Mouse (Mus musculus) neural tube, embryonic 15.5 days (tissue): ENCODE results near the gene Incenp. TPM values are rescaled to one million over a fixed set of nuclear protein-coding genes. Genes with fewer than 3 reads are reported as not detected.
A peak's percentile ranks its signal among the peaks of the same experiment; 100 is the strongest.

ENCODE experiments used
- ATAC-seq: fragments of 200-750 bp; cut with Nextera tagmentation; 2 replicates; pipeline ENCODE4 v1.8.0; 2017; ENCODE audit warnings: mild to moderate bottlenecking, moderate TSS enrichment, moderate library complexity; ENCODE audit not compliant: low FRiP score
- H3K27ac ChIP-seq: fragments of 300-500 bp; sonication (generic); replicated peaks from 2 replicates; pipeline ENCODE4 v1.5.1; 2015; ENCODE audit warnings: mild to moderate bottlenecking, inconsistent platforms
- H3K27me3 ChIP-seq: fragments of 300-500 bp; sonication (generic); replicated peaks from 2 replicates; pipeline ENCODE4 v1.6.1; 2015; ENCODE audit warnings: inconsistent platforms
- H3K36me3 ChIP-seq: fragments of 300-500 bp; sonication (generic); 2 replicates; pipeline ENCODE4 v1.6.1; 2015; ENCODE audit warnings: inconsistent platforms
- H3K4me1 ChIP-seq: fragments of 300-500 bp; sonication (generic); 2 replicates; pipeline ENCODE4 v1.6.1; 2015; ENCODE audit warnings: inconsistent platforms
- H3K4me2 ChIP-seq: fragments of 300-500 bp; sonication (generic); 2 replicates; pipeline ENCODE4 v1.6.1; 2015; ENCODE audit warnings: inconsistent platforms, mild to moderate bottlenecking, moderate library complexity
- H3K4me3 ChIP-seq: fragments of 300-500 bp; sonication (generic); replicated peaks from 2 replicates; pipeline ENCODE4 v1.5.1; 2015; ENCODE audit warnings: mild to moderate bottlenecking, inconsistent platforms
- H3K9ac ChIP-seq: fragments of 300-500 bp; sonication (generic); replicated peaks from 2 replicates; pipeline ENCODE4 v1.6.1; 2015; ENCODE audit warnings: mild to moderate bottlenecking, inconsistent platforms
- H3K9me3 ChIP-seq: fragments of 300-500 bp; sonication (generic); replicated peaks from 2 replicates; pipeline ENCODE4 v1.6.1; 2016; ENCODE audit warnings: inconsistent platforms
- WGBS: fragments of 180-500 bp; shearing (Covaris S2); methylation state at CpG from one replicate; pipeline ENCODE4 v1.1.7; 2015; ENCODE audit warnings: mixed read lengths; 5-methylcytosine and 5-hydroxymethylcytosine counted together
- polyA plus RNA-seq: library from polyadenylated mRNA; unstranded; fragments of >200 nt; fragmentation: Nextera tagmentation; extraction: Ambion mirVana; gene quantifications from 2 replicates; pipeline ENCODE4 v1.2.1, GENCODE M21; 2015

Incenp gene
- 21.8 and 45.8 TPM in 2 replicates for polyA plus RNA-seq

- peak within 1 kb of the TSS; percentile 60 for H3K9ac ChIP-seq
- WGBS: under 1% methylated on average over 57 of the region's 58 CpGs
- ATAC-seq: peak; percentile 99
- H3K4me3 ChIP-seq: peak within 1 kb of the TSS; percentile 72
- H3K27ac ChIP-seq: peak within 1 kb of the TSS; percentile 90
- H3K9me3 ChIP-seq: no peaks in the 10 kb centered on the region
- H3K27me3 ChIP-seq: no peaks in the 10 kb centered on the region
- peaks cover 4% of the 10 kb centered on the region; the same call in 1 of the 2 replicates for H3K36me3 ChIP-seq
- peak within 1 kb of the TSS; percentile 94 for H3K4me2 ChIP-seq
- H3K4me1 ChIP-seq: peaks cover 24% of the 10 kb centered on the region
These were observed at the start of gene Incenp for GRCm38 (mm10) chr19:9899072-9899779. Incenp (minus strand) TSS chr19:9899551.

- Histone ChIP-seq H3K27me3 (no peaks in the 10 kb centered on the region), H3K27ac (no peak overlapping the region), H3K4me3 (no peak overlapping the region), H3K9ac (no peak overlapping the region), H3K4me2 (no peak overlapping the region), H3K36me3 (no peaks in the 10 kb centered on the region), H3K9me3 (no peaks in the 10 kb centered on the region), H3K4me1 (no peaks in the 10 kb centered on the region)
- ATAC-seq: no peak
- 75% methylated on average over 3 of the region's 3 CpGs for WGBS
These were observed 47.6 kb upstream of the Incenp start for GRCm38 (mm10) chr19:9946986-9947385.

GRCm38 (mm10) chr19:9945800-9946564, 46.6 kb upstream of the Incenp start:
- Histone ChIP-seq H3K4me1 (no peaks in the 10 kb centered on the region), H3K9me3 (no peaks in the 10 kb centered on the region), H3K4me2 (no peak overlapping the region), H3K27ac (no peak overlapping the region), H3K36me3 (no peaks in the 10 kb centered on the region), H3K4me3 (no peak overlapping the region), H3K9ac (no peak overlapping the region), H3K27me3 (no peaks in the 10 kb centered on the region)
- ATAC-seq: no peak
- 90% methylated on average over 8 of the region's 8 CpGs for WGBS

GRCm38 (mm10) chr19:9942539-9943533, 43.5 kb upstream of the Incenp start:
- no peaks in the 10 kb centered on the region for H3K27me3 ChIP-seq
- H3K4me2 ChIP-seq: no peak overlapping the region
- no peak overlapping the region for H3K4me3 ChIP-seq
- H3K9ac ChIP-seq: no peak overlapping the region
- H3K36me3 ChIP-seq: no peaks in the 10 kb centered on the region
- no peaks in the 10 kb centered on the region for H3K9me3 ChIP-seq
- no peak for ATAC-seq
- no peak overlapping the region for H3K27ac ChIP-seq
- no peaks in the 10 kb centered on the region for H3K4me1 ChIP-seq
- WGBS: 63% methylated on average over 10 of the region's 10 CpGs

GRCm38 (mm10) chr19:9941809-9942208, 42.5 kb upstream of the Incenp start:
- Histone ChIP-seq H3K9me3 (no peaks in the 10 kb centered on the region), H3K9ac (no peak overlapping the region), H3K4me3 (no peak overlapping the region), H3K4me2 (no peak overlapping the region), H3K27ac (no peak overlapping the region), H3K27me3 (no peaks in the 10 kb centered on the region), H3K36me3 (no peaks in the 10 kb centered on the region), H3K4me1 (no peaks in the 10 kb centered on the region)
- WGBS: 75% methylated on average over 1 of the region's 1 CpGs
- ATAC-seq: no peak

GRCm38 (mm10) chr19:9940903-9941302, 41.6 kb upstream of the Incenp start:
- Histone ChIP-seq H3K4me3 (no peak overlapping the region), H3K36me3 (no peaks in the 10 kb centered on the region), H3K9me3 (no peaks in the 10 kb centered on the region), H3K27me3 (no peaks in the 10 kb centered on the region), H3K27ac (no peak overlapping the region), H3K9ac (no peak overlapping the region), H3K4me1 (no peaks in the 10 kb centered on the region), H3K4me2 (no peak overlapping the region)
- ATAC-seq: no peak
- 12% methylated on average over 4 of the region's 4 CpGs for WGBS

GRCm38 (mm10) chr19:9939841-9940240, 40.5 kb upstream of the Incenp start:
- H3K36me3 ChIP-seq: no peaks in the 10 kb centered on the region
- no peak overlapping the region for H3K4me2 ChIP-seq
- no peaks in the 10 kb centered on the region for H3K9me3 ChIP-seq
- no peaks in the 10 kb centered on the region for H3K27me3 ChIP-seq
- no peak overlapping the region for H3K27ac ChIP-seq
- H3K4me1 ChIP-seq: no peaks in the 10 kb centered on the region
- no peak overlapping the region for H3K4me3 ChIP-seq
- ATAC-seq: no peak
- no peak overlapping the region for H3K9ac ChIP-seq
- 75% methylated on average over 7 of the region's 7 CpGs for WGBS

GRCm38 (mm10) chr19:9938824-9939303, 39.5 kb upstream of the Incenp start:
- H3K27ac ChIP-seq: no peak overlapping the region
- ATAC-seq: no peak
- no peak overlapping the region for H3K4me3 ChIP-seq
- H3K27me3 ChIP-seq: no peaks in the 10 kb centered on the region
- WGBS: 79% methylated on average over 13 of the region's 13 CpGs
- no peaks in the 10 kb centered on the region for H3K9me3 ChIP-seq
- no peaks in the 10 kb centered on the region for H3K4me1 ChIP-seq
- H3K36me3 ChIP-seq: no peaks in the 10 kb centered on the region
- no peak overlapping the region for H3K9ac ChIP-seq
- H3K4me2 ChIP-seq: no peak overlapping the region

- no peaks in the 10 kb centered on the region for H3K36me3 ChIP-seq
- H3K27ac ChIP-seq: no peak overlapping the region
- H3K9ac ChIP-seq: no peak overlapping the region
- WGBS: 87% methylated on average over 6 of the region's 6 CpGs
- H3K4me3 ChIP-seq: no peak overlapping the region
- H3K27me3 ChIP-seq: no peaks in the 10 kb centered on the region
- no peak overlapping the region for H3K4me2 ChIP-seq
- no peaks in the 10 kb centered on the region for H3K4me1 ChIP-seq
- ATAC-seq: no peak
- no peaks in the 10 kb centered on the region for H3K9me3 ChIP-seq
These were observed 38.9 kb upstream of the Incenp start for GRCm38 (mm10) chr19:9938156-9938823.

GRCm38 (mm10) chr19:9937428-9937827, 38.1 kb upstream of the Incenp start:
- Histone ChIP-seq H3K9me3 (no peaks in the 10 kb centered on the region), H3K27ac (no peak overlapping the region), H3K27me3 (no peaks in the 10 kb centered on the region), H3K9ac (no peak overlapping the region), H3K4me1 (no peaks in the 10 kb centered on the region), H3K36me3 (no peaks in the 10 kb centered on the region), H3K4me3 (no peak overlapping the region), H3K4me2 (no peak overlapping the region)
- no peak for ATAC-seq
- 67% methylated on average over 5 of the region's 5 CpGs for WGBS

GRCm38 (mm10) chr19:9936579-9936978, 37.2 kb upstream of the Incenp start:
- no peak overlapping the region for H3K4me2 ChIP-seq
- H3K9ac ChIP-seq: no peak overlapping the region
- H3K36me3 ChIP-seq: no peaks in the 10 kb centered on the region
- H3K9me3 ChIP-seq: no peaks in the 10 kb centered on the region
- ATAC-seq: no peak
- 77% methylated on average over 5 of the region's 5 CpGs for WGBS
- H3K27me3 ChIP-seq: no peaks in the 10 kb centered on the region
- no peaks in the 10 kb centered on the region for H3K4me1 ChIP-seq
- no peak overlapping the region for H3K27ac ChIP-seq
- no peak overlapping the region for H3K4me3 ChIP-seq
